ENCODE assay signal across 8 mouse cellular contexts in the genomic region with DNA sequence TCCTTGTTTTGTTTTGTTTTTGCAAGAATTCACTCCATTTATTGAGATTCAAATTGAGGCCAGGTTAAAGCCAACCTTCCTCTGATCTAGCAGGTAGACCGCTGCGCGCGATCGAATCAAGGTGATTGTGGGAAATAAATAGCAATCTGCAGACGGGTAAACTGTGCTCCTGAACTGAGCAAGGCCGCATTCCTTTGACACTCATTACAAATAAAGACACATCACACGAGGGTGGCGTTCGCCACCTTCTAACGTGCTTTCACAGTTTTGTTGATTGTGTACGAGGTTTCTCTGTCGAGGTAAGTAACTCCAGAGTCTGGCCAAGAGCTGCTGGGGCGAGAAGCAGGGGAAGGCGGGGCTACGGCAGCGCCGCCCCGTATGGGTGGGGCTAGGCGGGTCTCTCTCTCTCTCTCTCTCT. TPM values are rescaled to one million over a fixed set of nuclear protein-coding genes. Genes with fewer than 3 reads are reported as not detected.
DNase-seq lines count a peak whose midpoint lies in the region; ATAC-seq lines count a peak whose summit lies in the region.

No protein-coding gene starts in this region.

- peak overlapping the region; percentile 32 for H3K4me3 ChIP-seq in heart, embryonic 16.5 days (ENCODE audit: low read length)
- H3K4me3 ChIP-seq in limb, embryonic 12.5 days (replicated peaks) = peak overlapping the region; percentile 33
- no peak overlapping the region for H3K4me3 ChIP-seq in midbrain, embryonic 14.5 days (replicated peaks; ENCODE audit: low read depth, low read length)

- no peak for ATAC-seq in heart, embryonic 16.5 days (replicated peaks; ENCODE audit: extremely low read depth, insufficient read depth, low FRiP score)
- ATAC-seq in limb, embryonic 12.5 days (ENCODE audit: insufficient number of reproducible peaks, insufficient read depth, low FRiP score, low TSS enrichment, low read depth) = no peak
- no peak for ATAC-seq in midbrain, embryonic 14.5 days (ENCODE audit: low FRiP score, low TSS enrichment)

- peaks cover 3% of the 10 kb centered on the region for H3K4me1 ChIP-seq in heart, embryonic 16.5 days (ENCODE audit: control insufficient read depth, insufficient read depth, low read length)
- H3K4me1 ChIP-seq in limb, embryonic 12.5 days (replicated peaks) = peaks cover 12% of the 10 kb centered on the region
- peaks cover 8% of the 10 kb centered on the region; the same call in 1 of the 2 replicates for H3K4me1 ChIP-seq in midbrain, embryonic 14.5 days (ENCODE audit: control insufficient read depth, insufficient read depth, low read length)

- no peaks in the 10 kb centered on the region for H3K36me3 ChIP-seq in heart, embryonic 16.5 days (ENCODE audit: control insufficient read depth, insufficient read depth)
- no peaks in the 10 kb centered on the region for H3K36me3 ChIP-seq in limb, embryonic 12.5 days
- H3K36me3 ChIP-seq in midbrain, embryonic 14.5 days (ENCODE audit: control insufficient read depth, insufficient read depth, low read length) = no peaks in the 10 kb centered on the region

- no peak overlapping the region for H3K27ac ChIP-seq in heart, embryonic 16.5 days (ENCODE audit: low read length)
- H3K27ac ChIP-seq in limb, embryonic 12.5 days = no peak overlapping the region
- no peak overlapping the region for H3K27ac ChIP-seq in midbrain, embryonic 14.5 days (replicated peaks; ENCODE audit: low read depth, low read length)

- no peak overlapping the region for H3K9ac ChIP-seq in heart, embryonic 16.5 days (ENCODE audit: low read length)
- H3K9ac ChIP-seq in limb, embryonic 12.5 days (replicated peaks) = no peak overlapping the region
- no peak overlapping the region for H3K9ac ChIP-seq in midbrain, embryonic 14.5 days (replicated peaks; ENCODE audit: low read length)

- 3% methylated on average over 20 of the region's 20 CpGs for WGBS in heart, embryonic 16.5 days
- WGBS in limb, embryonic 12.5 days = 1% methylated on average over 20 of the region's 20 CpGs
- 2% methylated on average over 20 of the region's 20 CpGs for WGBS in midbrain, embryonic 14.5 days

- H3K4me2 ChIP-seq in heart, embryonic 16.5 days (ENCODE audit: low read depth, low read length) = peak overlapping the region; percentile 59
- peak overlapping the region; percentile 59 for H3K4me2 ChIP-seq in limb, embryonic 12.5 days
- peak overlapping the region; percentile 50 for H3K4me2 ChIP-seq in midbrain, embryonic 14.5 days (ENCODE audit: low read length)

- DNase-seq in heart, adult 11 months = no peak
- DNase-seq in heart, postnatal 4 days = peak; percentile 21
- DNase-seq in midbrain, embryonic 14.5 days = peak; percentile 77
- no peak for DNase-seq in urinary bladder, postnatal 10 days (ENCODE audit: low spot score)
- no peak for DNase-seq in layer of hippocampus, adult 8-10 months (ENCODE audit: low spot score in 2 of 2)
- no peak for DNase-seq in right cerebral cortex, postnatal 25 days

- no peaks in the 10 kb centered on the region for H3K27me3 ChIP-seq in heart, embryonic 16.5 days (ENCODE audit: control insufficient read depth, insufficient read depth, low read length)
- peaks cover 15% of the 10 kb centered on the region; the same call in 1 of the 2 replicates for H3K27me3 ChIP-seq in limb, embryonic 12.5 days
- H3K27me3 ChIP-seq in midbrain, embryonic 14.5 days (ENCODE audit: control insufficient read depth, insufficient read depth, low read length) = no peaks in the 10 kb centered on the region; the same call in 1 of the 2 replicates

- H3K9me3 ChIP-seq in heart, embryonic 16.5 days (replicated peaks; ENCODE audit: control insufficient read depth, low read length) = no peaks in the 10 kb centered on the region; the same call in 1 of the 2 replicates
- H3K9me3 ChIP-seq in limb, embryonic 12.5 days = peaks cover 3% of the 10 kb centered on the region; the same call in 1 of the 2 replicates
- no peaks in the 10 kb centered on the region for H3K9me3 ChIP-seq in midbrain, embryonic 14.5 days (ENCODE audit: control insufficient read depth, low read length)

RNA-seq across cellular contexts. Expression of a gene that starts 17.4 kb away (rescaled TPM):
- polyA plus RNA-seq in heart, embryonic 16.5 days (2015; fragmentation: Nextera tagmentation; extraction: Ambion mirVana) = 0.52 and 0.74 TPM in 2 replicates
- total RNA-seq in heart, postnatal 4 days (2021) = under 1 TPM; 0.45 to 0.97 TPM
- not detected in 2 replicates for polyA plus RNA-seq in limb, embryonic 12.5 days (2016; fragmentation: Nextera tagmentation; extraction: Ambion mirVana)
- polyA plus RNA-seq in midbrain, embryonic 14.5 days (2014; fragmentation: Nextera tagmentation; extraction: Ambion mirVana) = 0.32 TPM in 1 of 2 replicates, not detected in the other
- 10 to 100 TPM in 1 of 4 experiments, 1 to 10 TPM in 3; 8.2 to 10.8 (median 9.0) TPM for total RNA-seq in layer of hippocampus, adult 8-10 months (2022)

Comparison
In these comparisons a context has a peak if more than half of its experiments do, and no peak if none do; other contexts are left out.
1. DNase-seq: peak in heart, postnatal 4 days (single experiment) and midbrain, embryonic 14.5 days (single experiment); none in heart, adult 11 months (single experiment), urinary bladder, postnatal 10 days (single experiment), layer of hippocampus, adult 8-10 months (0 of 2) and right cerebral cortex, postnatal 25 days (single experiment).
2. Peak in every context shown above with its lines, with median percentiles within 50 percentile points of each other: H3K4me2 ChIP-seq.